Mouse (Mus musculus) kidney, adult 2 months (tissue): ENCODE results near the gene Gpc6.

Source experiments
- CTCF ChIP-seq: fragments of 200-500 bp; conservative IDR thresholded peaks from 2 replicates; pipeline ENCODE4 v1.5.1; 2011; ENCODE audit warnings: low read depth, mild to moderate bottlenecking, control low read depth, low read length, moderate library complexity, mixed read lengths; ENCODE audit not compliant: insufficient read depth, insufficient read length
- POLR2A ChIP-seq: fragments of 200-500 bp; IDR thresholded peaks from one replicate; pipeline ENCODE4 v1.6.1; 2011; ENCODE audit warnings: low read depth, low read length, control low read depth

- TF ChIP-seq CTCF, result no peak
- no peak for TF ChIP-seq POLR2A
Measured at GRCm38 (mm10) chr14:117816706-117817105, 891.6 kb downstream of the Gpc6 start.
